Comparison of ENCODE assay signal across 7 mouse cellular contexts in the genomic region with DNA sequence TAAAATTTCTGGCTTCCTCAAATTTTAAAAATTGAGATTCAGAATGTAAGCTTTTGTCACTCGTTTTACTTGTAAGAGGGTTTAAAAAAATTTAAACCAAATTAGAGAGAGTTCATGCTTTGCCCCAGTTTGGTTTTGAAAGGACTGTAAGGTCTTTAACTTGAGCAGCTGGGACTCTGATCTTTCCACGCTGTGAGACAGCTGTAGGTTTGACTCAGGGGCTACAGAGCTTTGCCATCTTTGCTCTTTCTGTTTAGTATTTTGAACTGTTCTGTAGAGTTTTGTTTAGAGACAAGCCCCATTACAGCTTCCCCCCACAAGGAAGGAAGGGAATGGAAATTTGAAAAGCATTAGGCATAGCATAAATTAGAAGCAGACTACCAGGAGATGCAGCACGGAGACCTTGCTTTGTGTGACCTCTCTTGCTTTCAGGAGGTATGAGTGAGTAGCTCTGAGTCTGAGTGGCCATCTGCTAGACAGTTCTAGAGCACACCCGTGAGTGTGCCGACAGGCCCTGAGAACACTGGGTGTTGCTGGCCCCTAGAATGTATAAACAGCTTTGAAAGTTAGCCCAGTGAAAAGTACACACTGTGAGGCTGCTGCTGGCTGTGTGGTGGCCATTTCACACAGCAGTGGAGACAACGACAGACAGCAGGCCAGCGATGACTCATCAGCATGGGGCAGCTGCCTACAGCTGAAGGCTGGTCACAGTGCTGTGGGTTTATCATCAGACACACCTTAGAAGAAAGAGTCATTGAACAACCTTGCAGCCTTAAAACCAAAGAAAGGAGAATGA. TPM values are rescaled to one million over a fixed set of nuclear protein-coding genes. Genes with fewer than 3 reads are reported as not detected.
DNase-seq lines count a peak whose midpoint lies in the region; ATAC-seq and TF ChIP-seq lines count a peak whose summit lies in the region.

No protein-coding gene starts in this region.

- H3K4me3 ChIP-seq in lung, embryonic 14.5 days (ENCODE audit: low read depth, low read length) = no peak overlapping the region
- H3K4me3 ChIP-seq in lung, adult 2 months (replicated peaks; ENCODE audit: extremely low read depth, low read depth, low read length) = no peak overlapping the region
- H3K4me3 ChIP-seq in limb, embryonic 12.5 days (replicated peaks) = no peak overlapping the region

- no peak for TF ChIP-seq POLR2A in lung, adult 2 months (IDR thresholded peaks at IDR 0.05; ENCODE audit: borderline replicate concordance, extremely low read depth, low read depth, low read length)

- H3K9ac ChIP-seq in lung, embryonic 14.5 days = no peak overlapping the region
- no peak overlapping the region for H3K9ac ChIP-seq in limb, embryonic 12.5 days (replicated peaks)

- peak; percentile 69 for ATAC-seq in lung, embryonic 14.5 days (ENCODE audit: insufficient read depth)
- ATAC-seq in limb, embryonic 12.5 days (ENCODE audit: insufficient number of reproducible peaks, insufficient read depth, low FRiP score, low TSS enrichment, low read depth) = no peak

- peak; percentile 42 for DNase-seq in lung, embryonic 14.5 days
- DNase-seq in lung, adult 2 months = no peak
- peak; percentile 77 to 78 for DNase-seq in adrenal gland, postnatal 36 days
- DNase-seq in gastrocnemius, postnatal 14 days = peak; percentile 19
- peak; percentile 39 to 59 for DNase-seq in right cerebral cortex, postnatal 36 days (ENCODE audit: low spot score in 2 of 2)
- no peak for DNase-seq in T-cell, adult 2 months (ENCODE audit: low spot score)

- intact Hi-C loops in gastrocnemius, postnatal 14 days (cut with DNase I; ENCODE audit: low total_unique reads) = no loop called here

- H3K4me2 ChIP-seq in lung, embryonic 14.5 days = no peak overlapping the region
- H3K4me2 ChIP-seq in limb, embryonic 12.5 days = no peak overlapping the region

- no peak for TF ChIP-seq CTCF in lung, embryonic 14.5 days (IDR thresholded peaks at IDR 0.05; ENCODE audit: low read depth)
- TF ChIP-seq CTCF in lung, adult 2 months (IDR thresholded peaks at IDR 0.05; ENCODE audit: insufficient read depth, low read length) = no peak

- no peaks in the 10 kb centered on the region for H3K27me3 ChIP-seq in lung, embryonic 14.5 days (ENCODE audit: insufficient read depth, low read length)
- no peaks in the 10 kb centered on the region for H3K27me3 ChIP-seq in limb, embryonic 12.5 days

- peaks cover 7% of the 10 kb centered on the region; the same call in 1 of the 2 replicates for H3K4me1 ChIP-seq in lung, embryonic 14.5 days (ENCODE audit: insufficient read depth)
- 0 out of 2 replicates have a peak, but pooled peaks cover 3% of the 10 kb centered on the region for H3K4me1 ChIP-seq in lung, adult 2 months (ENCODE audit: control insufficient read depth, insufficient read depth, low read length)
- H3K4me1 ChIP-seq in limb, embryonic 12.5 days (replicated peaks) = peaks cover 11% of the 10 kb centered on the region

- peak overlapping the region; percentile 50; the same call in 1 of the 2 replicates for H3K27ac ChIP-seq in lung, embryonic 14.5 days (ENCODE audit: low read depth)
- H3K27ac ChIP-seq in limb, embryonic 12.5 days = peak overlapping the region; percentile 65

- peaks cover 16% of the 10 kb centered on the region for H3K36me3 ChIP-seq in lung, embryonic 14.5 days (ENCODE audit: insufficient read depth)
- peaks cover 23% of the 10 kb centered on the region for H3K36me3 ChIP-seq in limb, embryonic 12.5 days

- H3K9me3 ChIP-seq in lung, embryonic 14.5 days (ENCODE audit: low read depth, low read length) = no peaks in the 10 kb centered on the region
- no peaks in the 10 kb centered on the region for H3K9me3 ChIP-seq in limb, embryonic 12.5 days

- 27% methylated on average over 7 of the region's 7 CpGs for WGBS in lung, embryonic 14.5 days
- WGBS in lung, adult 2 months = 48% methylated on average over 7 of the region's 7 CpGs
- WGBS in limb, embryonic 12.5 days = 51% methylated on average over 7 of the region's 7 CpGs

RNA-seq across cellular contexts. Expression of gene Rab3gap2, which starts 25.7 kb away (rescaled TPM):
- polyA plus RNA-seq in lung, embryonic 14.5 days (2014; fragmentation: Nextera tagmentation; extraction: Ambion mirVana) = 21.9 and 22.0 TPM in 2 replicates
- 16.2 and 20.3 TPM in 2 replicates for polyA plus RNA-seq in lung, adult 2 months (2012; rRNA removed)
- total RNA-seq in adrenal gland, postnatal 36 days (2021) = 10 to 100 TPM; 51.9 to 63.2 TPM
- 10 to 100 TPM; 15.2 to 18.1 TPM for total RNA-seq in gastrocnemius, postnatal 14 days (2021)
- polyA plus RNA-seq in limb, embryonic 12.5 days (2016; fragmentation: Nextera tagmentation; extraction: Ambion mirVana) = 24.6 and 24.7 TPM in 2 replicates

Comparison
In these comparisons a context has a peak if more than half of its experiments do, and no peak if none do; other contexts are left out.
1. DNase-seq: peak in lung, embryonic 14.5 days (single experiment), adrenal gland, postnatal 36 days (2 of 2), gastrocnemius, postnatal 14 days (single experiment) and right cerebral cortex, postnatal 36 days (2 of 2); none in lung, adult 2 months (single experiment) and T-cell, adult 2 months (single experiment).